Mouse (Mus musculus) heart, adult 10 weeks (tissue): ENCODE measurements around the gene Mmgt2. TPM values are rescaled to one million over a fixed set of nuclear protein-coding genes. Genes with fewer than 3 reads are reported as not detected.

Source experiments
- polyA plus RNA-seq: library from polyadenylated mRNA; stranded (reverse); fragments of 350-450 nt; fragmentation: Illumina TruSeq; extraction: RNeasy Lipid Tissue Mini Kit (QIAGEN cat#74804); gene quantifications from one replicate; pipeline ENCODE4 v1.2.3, GENCODE M21; 2014; ENCODE audit warnings: low read depth, low replicate concordance

The Mmgt2 gene
- polyA plus RNA-seq, result 17.9 TPM

GRCm38 (mm10) chr11:62648591-62649391 lies at the start of gene Mmgt2:
Gene Mmgt2, plus strand, starts transcription at chr11:62648664.

DNA sequence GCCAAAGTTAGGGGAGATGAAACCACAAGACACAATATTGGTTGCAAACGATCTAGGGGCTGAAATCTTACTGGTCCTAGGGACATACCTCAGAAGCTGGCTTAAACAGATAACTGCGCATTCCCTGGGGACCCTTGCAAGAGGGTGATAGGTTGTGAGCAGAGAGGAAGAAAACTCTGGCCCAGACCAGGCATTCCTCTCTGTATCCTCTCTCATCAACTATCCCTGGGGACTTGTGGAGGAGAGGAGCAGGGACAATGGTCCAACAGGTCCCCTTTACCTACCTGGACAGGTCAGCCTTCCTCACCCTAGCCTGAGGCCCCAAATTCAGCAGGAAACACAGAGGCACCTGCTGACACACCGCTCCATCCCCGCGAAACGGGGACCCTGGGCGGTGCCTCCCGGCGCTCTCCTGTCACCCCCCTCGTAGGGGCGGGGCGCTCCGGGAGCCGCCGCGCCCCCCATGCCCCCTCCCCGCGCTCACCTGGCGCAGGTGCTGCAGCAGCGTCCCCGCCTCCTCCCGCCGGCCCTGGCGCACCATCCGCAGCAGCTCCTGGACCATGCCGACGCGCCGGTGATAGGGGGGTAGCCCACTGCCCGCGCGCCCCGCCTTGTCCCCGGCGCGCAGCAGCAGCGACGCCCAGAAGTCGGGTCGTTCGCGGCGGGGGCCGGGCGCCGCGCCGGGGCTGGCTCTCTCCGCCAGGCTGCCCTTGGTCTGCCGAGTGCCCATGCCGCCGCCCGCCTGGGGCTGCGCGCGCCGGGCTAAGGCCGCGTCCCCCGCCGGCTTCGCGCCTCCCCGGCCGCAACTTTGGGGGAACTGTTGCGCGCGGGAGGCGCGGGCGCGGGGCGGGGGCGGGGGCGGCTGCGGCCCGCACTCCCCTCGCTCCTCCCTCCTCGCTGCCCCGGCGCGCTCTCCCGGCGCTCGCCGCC lies 538 bp upstream of the Mmgt2 start, which contains the start of gene Lrrc75a:
Gene Lrrc75a, minus strand, starts transcription at position 863 of the 930 bp plus-strand sequence.

Other genes starting within 250 kb of the Mmgt2 start
- gene Pigl, start 190.2 kb upstream of the Mmgt2 start, polyA plus RNA-seq, result 4.8 TPM
- 82.6 TPM for gene Ncor1, start 190.1 kb upstream of the Mmgt2 start, polyA plus RNA-seq
- gene Cenpv, start 109.4 kb upstream of the Mmgt2 start, polyA plus RNA-seq, result 28.9 TPM
- gene Ubb, start 97.5 kb upstream of the Mmgt2 start, polyA plus RNA-seq, result 981 TPM
- 4.1 TPM for gene Trpv2, start 74.2 kb upstream of the Mmgt2 start, polyA plus RNA-seq
- 6.5 TPM for gene Lrrc75a, start 141 bp upstream of the Mmgt2 start, polyA plus RNA-seq
- gene Zfp287, start 83.2 kb downstream of the Mmgt2 start, polyA plus RNA-seq, result 2.0 TPM
- gene Gm10428, start 104.4 kb downstream of the Mmgt2 start, polyA plus RNA-seq, result not detected
- gene Zfp286, start 140.8 kb downstream of the Mmgt2 start, polyA plus RNA-seq, result 1.5 TPM
- gene Trim16, start 171.6 kb downstream of the Mmgt2 start, polyA plus RNA-seq, result 4.9 TPM
- gene Fbxw10, start 198.4 kb downstream of the Mmgt2 start, polyA plus RNA-seq, result 0.26 TPM
- gene Tvp23b, start 230.8 kb downstream of the Mmgt2 start, polyA plus RNA-seq, result 24.4 TPM